Mouse (Mus musculus) E14TG2a.4 (cell line): ENCODE measurements at regions not wholly inside any gene's neighbourhood (a gene's known extent, or its start where the extent isn't known, plus 50 kb on each side); places are given as distances from the start of the nearest gene placed in this dataset.
"Not testable (repeated sequence)": the region's sequence is repeated elsewhere in the genome, so short reads cannot be mapped to it uniquely, and the experiment has no call there.

Experiments used
- H3K27me3 ChIP-seq: 2 replicates; pipeline ENCODE4 v1.6.1; 2014; ENCODE audit warnings: low read length, control low read depth; ENCODE audit not compliant: insufficient read depth
- H3K36me3 ChIP-seq: 2 replicates; pipeline ENCODE4 v1.6.1; 2014; ENCODE audit warnings: low read length, control low read depth; ENCODE audit not compliant: insufficient read depth
- H3K4me1 ChIP-seq: replicated peaks from 2 replicates; pipeline ENCODE4 v1.6.1; 2014; ENCODE audit warnings: low read depth, low read length, control low read depth
- H3K4me3 ChIP-seq: replicated peaks from 2 replicates; pipeline ENCODE4 v1.5.1; 2014; ENCODE audit warnings: mild to moderate bottlenecking, low read length
- H3K9me3 ChIP-seq: 2 replicates; pipeline ENCODE4 v1.6.1; 2014; ENCODE audit warnings: low read length, control low read depth
- CTCF ChIP-seq: conservative IDR thresholded peaks from 2 replicates; pipeline ENCODE4 v1.5.1; 2014; ENCODE audit warnings: low read length
- NANOG ChIP-seq: IDR thresholded peaks from 2 replicates; pipeline ENCODE4 v1.6.1; 2014; ENCODE audit warnings: borderline replicate concordance, low read length, mixed read lengths
- POU5F1 ChIP-seq: IDR thresholded peaks from 2 replicates; pipeline ENCODE4 v1.6.1; 2014; ENCODE audit warnings: low read length, borderline replicate concordance

DNA sequence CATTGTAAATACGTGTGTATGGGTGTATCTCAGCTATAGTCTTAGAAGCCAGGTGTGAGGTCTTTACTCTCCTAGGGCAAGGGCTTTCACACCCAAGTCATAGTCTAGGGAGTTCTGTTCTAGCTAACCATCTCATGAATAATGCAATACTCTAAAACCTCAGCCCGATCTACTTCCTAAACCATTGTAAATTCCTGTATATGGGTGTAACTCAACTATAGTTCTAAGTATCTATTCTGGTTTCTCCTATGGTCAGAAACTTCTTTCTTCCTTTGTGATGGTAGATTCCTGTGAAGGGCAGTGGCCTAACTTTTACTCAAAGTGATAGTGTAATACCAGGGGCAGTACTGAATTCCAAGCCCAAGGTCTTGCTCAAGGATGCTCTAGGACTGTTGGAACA, 58.7 kb upstream of the Srd5a3 start:
- H3K9me3 ChIP-seq, H3K4me3 ChIP-seq, H3K27me3 ChIP-seq, H3K36me3 ChIP-seq: not testable (repeated sequence)
- peaks cover 24% of the 10 kb centered on the region for H3K4me1 ChIP-seq
- peak; percentile 56; the same call in 1 of the 2 replicates for TF ChIP-seq POU5F1

DNA sequence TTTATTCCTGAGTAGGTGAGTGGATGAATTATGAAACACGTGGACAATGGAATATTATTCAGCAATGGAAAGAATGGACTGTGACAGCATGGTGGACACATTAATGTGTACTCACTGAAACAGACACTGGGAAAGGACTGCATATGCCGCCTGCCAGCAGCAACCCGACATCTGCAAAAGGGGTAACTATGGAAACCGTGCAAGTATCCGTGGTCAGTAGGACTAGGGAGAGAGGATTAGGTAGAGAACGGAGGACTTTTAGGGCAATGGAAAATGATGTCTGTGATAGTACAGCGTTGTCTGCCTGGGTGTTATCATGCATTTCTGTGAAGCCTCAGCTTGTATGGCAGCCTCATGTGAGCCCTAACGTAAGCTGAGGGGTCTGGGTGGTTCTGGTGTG, 59.6 kb upstream of the Srd5a3 start:
- TF ChIP-seq POU5F1 (no peak), NANOG (no peak), CTCF (no peak)
- H3K27me3 ChIP-seq = no peaks in the 10 kb centered on the region
- H3K9me3 ChIP-seq = no peaks in the 10 kb centered on the region
- H3K36me3 ChIP-seq = no peaks in the 10 kb centered on the region
- peaks cover 26% of the 10 kb centered on the region for H3K4me1 ChIP-seq
- H3K4me3 ChIP-seq = no peak overlapping the region

GRCm38 (mm10) chr5:76079204-76080025, 60.7 kb upstream of the Srd5a3 start:
- Histone ChIP-seq H3K27me3 (no peaks in the 10 kb centered on the region), H3K4me3 (no peak overlapping the region), H3K36me3 (no peaks in the 10 kb centered on the region), H3K4me1 (peaks cover 30% of the 10 kb centered on the region), H3K9me3 (no peaks in the 10 kb centered on the region)
- TF ChIP-seq NANOG (no peak), POU5F1 (no peak), CTCF (no peak)

GRCm38 (mm10) chr5:76078485-76078884, 61.6 kb upstream of the Srd5a3 start:
- Histone ChIP-seq H3K27me3 (no peaks in the 10 kb centered on the region), H3K36me3 (no peaks in the 10 kb centered on the region), H3K4me3 (no peak overlapping the region), H3K4me1 (peaks cover 30% of the 10 kb centered on the region), H3K9me3 (no peaks in the 10 kb centered on the region)
- TF ChIP-seq NANOG = no peak
- no peak for TF ChIP-seq POU5F1
- TF ChIP-seq CTCF = no peak

GRCm38 (mm10) chr5:76076283-76076682, 63.8 kb upstream of the Srd5a3 start:
- Histone ChIP-seq H3K4me1 (peaks cover 30% of the 10 kb centered on the region), H3K4me3 (no peak overlapping the region), H3K9me3 (peaks cover 12% of the 10 kb centered on the region), H3K36me3 (no peaks in the 10 kb centered on the region), H3K27me3 (no peaks in the 10 kb centered on the region)
- no peak for TF ChIP-seq POU5F1
- no peak for TF ChIP-seq NANOG
- TF ChIP-seq CTCF = no peak

DNA sequence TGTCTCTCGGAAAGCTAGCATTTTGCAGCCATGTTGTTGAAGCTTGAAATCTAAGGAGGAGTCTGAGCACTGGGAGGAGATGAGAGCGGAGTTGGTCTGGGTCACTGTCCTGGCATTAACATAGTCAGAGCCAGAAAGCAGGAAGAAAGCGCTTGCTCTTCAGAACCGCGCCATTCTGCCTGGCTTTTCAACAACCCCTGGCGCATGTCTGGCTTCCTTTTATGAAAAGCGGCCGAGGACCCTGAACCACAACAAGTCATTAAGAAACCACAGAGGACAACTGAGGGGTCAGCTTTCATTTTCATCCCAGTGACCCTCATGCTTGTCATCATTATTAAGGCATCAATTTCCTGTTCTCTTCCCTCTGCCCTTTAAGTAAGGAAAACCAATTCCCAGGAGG, 64.7 kb upstream of the Srd5a3 start:
- Histone ChIP-seq H3K4me1 (peaks cover 25% of the 10 kb centered on the region), H3K27me3 (no peaks in the 10 kb centered on the region), H3K4me3 (no peak overlapping the region), H3K36me3 (no peaks in the 10 kb centered on the region), H3K9me3 (peaks cover 12% of the 10 kb centered on the region)
- TF ChIP-seq CTCF = no peak
- TF ChIP-seq NANOG = no peak
- no peak for TF ChIP-seq POU5F1

DNA sequence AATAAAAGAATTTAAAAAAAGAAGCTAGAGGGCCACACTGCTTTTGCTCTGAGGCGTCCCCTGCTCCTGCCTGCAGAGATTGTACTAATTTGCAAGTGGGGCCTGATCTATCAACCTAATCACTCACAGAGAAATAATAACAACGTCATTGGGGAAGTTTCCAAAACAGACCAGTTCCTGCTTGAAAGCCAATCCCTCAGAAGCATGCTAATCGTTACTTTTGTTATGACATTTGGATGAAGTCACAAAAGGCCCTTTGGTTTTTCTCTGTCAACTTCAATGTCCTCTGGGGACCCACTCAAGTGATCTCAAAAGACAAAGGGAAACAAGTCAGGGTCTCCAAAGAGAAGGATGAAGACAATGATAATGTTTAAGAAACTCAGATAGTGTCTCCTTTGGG, 72.2 kb upstream of the Srd5a3 start:
- no peak for TF ChIP-seq CTCF
- TF ChIP-seq POU5F1 = no peak
- no peak for TF ChIP-seq NANOG

DNA sequence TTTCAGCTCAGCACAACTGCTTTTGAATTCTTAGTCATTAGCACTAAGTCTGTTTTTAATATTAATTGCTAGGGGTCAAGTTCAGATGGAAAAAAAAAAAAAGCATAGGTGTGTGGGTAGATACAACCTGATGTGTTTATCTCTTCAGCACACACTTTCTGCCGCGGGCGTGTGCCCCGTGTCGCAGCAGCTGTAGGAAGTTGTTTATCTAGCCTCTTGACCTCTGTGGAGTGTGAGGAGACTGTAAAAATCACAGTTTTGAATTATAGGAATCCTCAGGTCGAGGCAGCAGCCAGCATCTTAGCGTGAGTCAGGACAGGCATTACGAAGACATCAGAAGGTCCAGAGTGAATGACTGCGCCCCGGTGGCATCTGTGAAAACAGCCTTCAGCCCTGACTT, 72.8 kb upstream of the Srd5a3 start:
- H3K27me3 ChIP-seq = no peaks in the 10 kb centered on the region
- no peak overlapping the region for H3K4me3 ChIP-seq
- H3K9me3 ChIP-seq = peaks cover 6% of the 10 kb centered on the region
- peaks cover 3% of the 10 kb centered on the region for H3K4me1 ChIP-seq
- H3K36me3 ChIP-seq = no peaks in the 10 kb centered on the region
- TF ChIP-seq NANOG = no peak
- TF ChIP-seq CTCF = no peak
- no peak for TF ChIP-seq POU5F1

More for the DNA sequence above, 72.2 kb upstream of the Srd5a3 start:
- H3K4me3 ChIP-seq = no peak overlapping the region
- H3K36me3 ChIP-seq = no peaks in the 10 kb centered on the region
- no peaks in the 10 kb centered on the region for H3K27me3 ChIP-seq
- H3K4me1 ChIP-seq = peaks cover 3% of the 10 kb centered on the region
- peaks cover 12% of the 10 kb centered on the region for H3K9me3 ChIP-seq

DNA sequence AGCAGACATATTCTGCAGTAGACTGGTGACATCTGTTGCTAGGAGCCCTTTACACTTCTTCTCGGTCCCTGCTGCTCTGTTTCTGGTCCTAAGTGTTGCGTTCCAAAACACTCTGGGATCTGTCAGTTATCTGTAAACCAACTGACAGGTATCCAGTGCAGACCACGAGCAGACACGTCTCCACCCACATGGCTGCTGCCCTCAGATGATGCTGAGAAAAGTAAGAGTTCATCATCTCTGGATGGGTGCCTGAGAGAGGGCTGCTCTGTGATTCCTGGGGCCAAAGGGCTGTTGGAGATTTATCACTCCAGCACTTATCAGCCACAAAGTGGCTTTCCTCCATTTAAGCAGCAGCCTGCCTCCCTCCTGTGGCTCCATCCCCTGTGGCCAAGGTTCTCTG, 74.3 kb upstream of the Srd5a3 start:
- TF ChIP-seq POU5F1 (no peak), CTCF (no peak), NANOG (no peak)
- no peaks in the 10 kb centered on the region for H3K9me3 ChIP-seq
- H3K36me3 ChIP-seq = no peaks in the 10 kb centered on the region
- H3K4me3 ChIP-seq = no peak overlapping the region
- no peaks in the 10 kb centered on the region for H3K27me3 ChIP-seq
- H3K4me1 ChIP-seq = peaks cover 3% of the 10 kb centered on the region
